Mouse (Mus musculus) ES-Bruce4 (cell line): ENCODE data around the gene Nrarp.

Source experiments
- CTCF ChIP-seq: IDR thresholded peaks from one replicate; pipeline ENCODE4 v1.8.1; 2011; ENCODE audit warnings: low read depth, low read length
- EP300 ChIP-seq: IDR thresholded peaks from 2 replicates; pipeline ENCODE4 v1.6.1; 2011; ENCODE audit warnings: low read depth, low read length; ENCODE audit not compliant: insufficient read depth
- POLR2A ChIP-seq: IDR thresholded peaks from one replicate; pipeline ENCODE4 v1.8.1; 2011; ENCODE audit warnings: low read length; ENCODE audit not compliant: insufficient read depth

DNA sequence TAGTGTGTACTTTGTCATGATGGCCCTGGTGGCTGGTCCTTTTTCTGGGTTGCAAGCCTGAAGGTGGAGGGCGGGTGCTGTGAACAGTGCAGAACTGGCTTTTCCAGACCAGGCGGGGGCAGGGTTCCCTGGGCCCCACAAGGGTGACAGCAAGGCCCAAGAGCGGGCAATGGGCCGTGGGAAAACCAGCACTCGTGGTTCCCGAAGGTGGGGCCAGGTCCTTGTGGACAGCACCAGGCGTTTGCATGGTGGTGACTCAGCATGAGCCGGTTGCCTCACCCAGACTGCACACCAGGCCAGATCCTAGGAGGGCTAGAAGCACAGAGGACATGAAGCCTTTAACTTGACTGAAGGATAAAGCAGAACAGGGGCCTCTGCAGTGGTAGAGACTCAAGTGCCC lies 7.9 kb upstream of the Nrarp start:
- TF ChIP-seq EP300: no peak
- TF ChIP-seq POLR2A: no peak
- no peak for TF ChIP-seq CTCF
